Mouse (Mus musculus) neural tube, embryonic 15.5 days (tissue): ENCODE data around the gene Olfr1428. TPM values are rescaled to one million over a fixed set of nuclear protein-coding genes. Genes with fewer than 3 reads are reported as not detected.
"Not testable (repeated sequence)": the region's sequence is repeated elsewhere in the genome, so short reads cannot be mapped to it uniquely, and the experiment has no call there.

ENCODE experiments used
- ATAC-seq: fragments of 200-750 bp; cut with Nextera tagmentation; 2 replicates; pipeline ENCODE4 v1.8.0; 2017; ENCODE audit warnings: mild to moderate bottlenecking, moderate TSS enrichment, moderate library complexity; ENCODE audit not compliant: low FRiP score
- H3K27ac ChIP-seq: fragments of 300-500 bp; sonication (generic); replicated peaks from 2 replicates; pipeline ENCODE4 v1.5.1; 2015; ENCODE audit warnings: mild to moderate bottlenecking, inconsistent platforms
- H3K27me3 ChIP-seq: fragments of 300-500 bp; sonication (generic); replicated peaks from 2 replicates; pipeline ENCODE4 v1.6.1; 2015; ENCODE audit warnings: inconsistent platforms
- H3K36me3 ChIP-seq: fragments of 300-500 bp; sonication (generic); 2 replicates; pipeline ENCODE4 v1.6.1; 2015; ENCODE audit warnings: inconsistent platforms
- H3K4me1 ChIP-seq: fragments of 300-500 bp; sonication (generic); 2 replicates; pipeline ENCODE4 v1.6.1; 2015; ENCODE audit warnings: inconsistent platforms
- H3K4me2 ChIP-seq: fragments of 300-500 bp; sonication (generic); 2 replicates; pipeline ENCODE4 v1.6.1; 2015; ENCODE audit warnings: inconsistent platforms, mild to moderate bottlenecking, moderate library complexity
- H3K4me3 ChIP-seq: fragments of 300-500 bp; sonication (generic); replicated peaks from 2 replicates; pipeline ENCODE4 v1.5.1; 2015; ENCODE audit warnings: mild to moderate bottlenecking, inconsistent platforms
- H3K9ac ChIP-seq: fragments of 300-500 bp; sonication (generic); replicated peaks from 2 replicates; pipeline ENCODE4 v1.6.1; 2015; ENCODE audit warnings: mild to moderate bottlenecking, inconsistent platforms
- H3K9me3 ChIP-seq: fragments of 300-500 bp; sonication (generic); replicated peaks from 2 replicates; pipeline ENCODE4 v1.6.1; 2016; ENCODE audit warnings: inconsistent platforms
- whole genome bisulfite sequencing: fragments of 180-500 bp; shearing (Covaris S2); methylation state at CpG from one replicate; pipeline ENCODE4 v1.1.7; 2015; ENCODE audit warnings: mixed read lengths; 5-methylcytosine and 5-hydroxymethylcytosine counted together
- polyA plus RNA-seq: library from polyadenylated mRNA; unstranded; fragments of >200 nt; fragmentation: Nextera tagmentation; extraction: Ambion mirVana; gene quantifications from 2 replicates; pipeline ENCODE4 v1.2.1, GENCODE M21; 2015

Olfr1428 gene
- polyA plus RNA-seq: not detected in 2 replicates

DNA sequence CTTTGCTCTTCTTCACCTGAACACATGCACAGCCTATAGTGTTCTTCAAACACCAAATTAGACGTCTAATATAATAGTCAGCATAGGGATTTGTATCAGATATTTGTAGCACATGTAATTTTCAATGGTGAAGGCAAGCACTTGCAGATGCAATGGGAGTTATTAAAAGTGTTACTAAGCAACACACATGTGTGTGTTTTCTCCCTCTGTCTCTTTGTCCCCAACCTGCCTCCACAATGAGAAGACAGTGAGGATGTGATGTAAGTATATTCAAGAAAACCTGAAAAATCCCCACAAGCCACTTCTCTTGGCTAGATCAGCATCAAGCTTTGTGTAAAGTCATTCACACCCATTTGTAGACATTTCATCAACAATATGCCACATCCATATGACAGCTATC is at the start of gene Olfr1428:
TSS of gene Olfr1428 (minus strand) at position 101 of the 400 bp plus-strand sequence.
- 83% methylated on average over 1 of the region's 1 CpGs for WGBS
- no peaks in the 10 kb centered on the region for H3K9me3 ChIP-seq
- H3K4me2 ChIP-seq: no peak within 1 kb of the TSS
- H3K36me3 ChIP-seq: no peaks in the 10 kb centered on the region
- no peak within 1 kb of the TSS for H3K9ac ChIP-seq
- H3K4me1 ChIP-seq: no peaks in the 10 kb centered on the region
- no peaks in the 10 kb centered on the region for H3K27me3 ChIP-seq
- no peak within 1 kb of the TSS for H3K4me3 ChIP-seq
- no peak for ATAC-seq
- H3K27ac ChIP-seq: no peak within 1 kb of the TSS

DNA sequence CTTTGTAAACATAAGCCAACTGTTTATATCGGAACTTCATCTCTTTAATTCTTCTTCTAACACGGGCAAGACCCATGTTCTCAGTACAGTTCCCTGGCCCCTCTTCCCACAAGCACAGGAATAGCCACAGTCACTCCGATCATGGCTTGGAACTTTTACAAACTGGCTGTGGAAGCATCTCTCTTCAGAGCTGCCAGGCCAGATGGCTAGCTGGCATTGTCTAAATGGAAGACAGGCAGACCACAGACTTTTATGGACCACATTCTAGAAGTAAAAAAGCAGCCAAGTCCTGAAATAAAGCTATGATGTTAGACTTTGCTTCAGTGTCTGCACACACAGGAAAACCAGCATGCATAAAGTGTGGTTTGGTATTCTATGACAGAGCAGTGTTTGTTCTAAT is 29.8 kb upstream of the Olfr1428 start:
- H3K27me3 ChIP-seq: no peaks in the 10 kb centered on the region
- H3K9me3 ChIP-seq: no peaks in the 10 kb centered on the region
- H3K36me3 ChIP-seq: no peaks in the 10 kb centered on the region
- 88% methylated on average over 3 of the region's 3 CpGs for WGBS
- no peak overlapping the region for H3K9ac ChIP-seq
- H3K4me1 ChIP-seq: 0 out of 2 replicates have a peak, but pooled peaks cover 3% of the 10 kb centered on the region
- H3K4me3 ChIP-seq: no peak overlapping the region
- H3K4me2 ChIP-seq: no peak overlapping the region
- ATAC-seq: no peak
- no peak overlapping the region for H3K27ac ChIP-seq

DNA sequence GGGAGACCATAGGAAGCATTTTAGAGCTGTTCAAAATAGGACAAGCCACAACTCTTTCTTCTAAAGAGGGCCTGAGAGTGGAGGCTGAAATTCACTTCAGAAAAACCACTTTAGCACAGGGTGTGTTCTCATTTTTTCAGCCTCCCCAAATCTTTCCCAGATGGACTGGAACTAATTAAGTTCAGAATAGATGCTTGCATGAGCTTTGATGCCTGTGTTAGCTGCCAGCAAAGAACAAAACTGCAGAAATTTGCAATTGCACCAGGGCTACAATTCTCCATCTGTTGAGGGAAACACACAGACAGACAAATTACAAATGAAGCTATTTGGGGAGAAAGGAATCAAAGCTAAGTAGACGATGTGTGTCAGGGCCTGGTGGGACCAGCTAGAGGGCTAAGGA is 27.7 kb upstream of the Olfr1428 start:
- no peaks in the 10 kb centered on the region for H3K27me3 ChIP-seq
- ATAC-seq: peak; percentile 69
- no peak overlapping the region for H3K9ac ChIP-seq
- H3K36me3 ChIP-seq: no peaks in the 10 kb centered on the region
- H3K9me3 ChIP-seq: no peaks in the 10 kb centered on the region
- no peak overlapping the region for H3K4me2 ChIP-seq
- no peak overlapping the region for H3K4me3 ChIP-seq
- WGBS: 31% methylated on average over 1 of the region's 1 CpGs
- 0 out of 2 replicates have a peak overlapping the region, but pooled peaks have one; percentile 24 for H3K27ac ChIP-seq
- H3K4me1 ChIP-seq: 0 out of 2 replicates have a peak, but pooled peaks cover 3% of the 10 kb centered on the region

DNA sequence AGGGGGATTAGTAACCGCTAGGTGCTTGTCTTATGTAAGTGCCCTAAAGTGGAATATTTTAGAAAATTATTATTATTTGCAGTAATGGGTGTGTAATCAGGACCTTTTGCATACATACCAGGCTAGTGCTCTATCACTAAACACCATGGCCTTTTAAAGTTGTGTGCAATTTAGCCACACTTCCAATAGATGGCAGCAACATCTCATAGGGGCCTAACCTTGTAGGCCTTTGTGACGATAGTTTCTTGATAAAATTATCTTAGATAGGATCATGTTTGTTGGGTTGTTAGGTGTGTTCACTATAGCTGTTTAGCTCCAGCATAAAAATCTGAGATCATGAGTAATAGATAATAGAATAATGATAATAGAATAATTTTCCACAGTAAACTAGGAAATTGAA is 18.6 kb upstream of the Olfr1428 start:
- WGBS: 38% methylated on average over 2 of the region's 2 CpGs
- no peak overlapping the region for H3K4me3 ChIP-seq
- ATAC-seq: no peak

DNA sequence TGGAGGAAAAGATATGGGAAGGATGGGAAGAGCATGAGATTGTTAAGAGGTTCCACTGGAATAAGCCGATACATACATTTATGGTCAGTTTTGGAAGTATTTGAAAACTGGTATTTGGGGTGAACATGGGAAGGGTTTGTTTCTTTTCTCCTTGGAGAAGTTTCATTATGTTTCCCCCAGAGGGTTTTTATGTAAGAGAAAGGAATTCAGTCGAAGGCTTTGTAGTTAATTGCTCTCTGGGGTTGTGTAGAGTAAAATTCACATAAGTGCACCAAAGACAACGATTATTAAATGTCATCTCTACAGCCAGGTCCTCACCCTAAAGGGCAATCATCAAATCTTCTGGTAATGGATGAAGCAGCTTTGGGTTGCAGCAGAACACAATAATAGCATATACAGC is 7.4 kb upstream of the Olfr1428 start, which contains the start of gene Olfr76:
TSS of gene Olfr76 (minus strand) at position 101 of the 400 bp plus-strand sequence.
- Histone ChIP-seq H3K4me1 (no peaks in the 10 kb centered on the region), H3K4me3 (no peak within 1 kb of the TSS), H3K36me3 (no peaks in the 10 kb centered on the region), H3K27me3 (no peaks in the 10 kb centered on the region), H3K9me3 (no peaks in the 10 kb centered on the region), H3K27ac (no peak within 1 kb of the TSS), H3K9ac (no peak within 1 kb of the TSS), H3K4me2 (no peak within 1 kb of the TSS)
- 57% methylated on average over 3 of the region's 3 CpGs for WGBS
- ATAC-seq: no peak

More for the DNA sequence above, 18.6 kb upstream of the Olfr1428 start:
- no peaks in the 10 kb centered on the region for H3K36me3 ChIP-seq
- H3K9me3 ChIP-seq: no peaks in the 10 kb centered on the region
- no peak overlapping the region for H3K27ac ChIP-seq
- H3K4me1 ChIP-seq: no peaks in the 10 kb centered on the region
- H3K9ac ChIP-seq: no peak overlapping the region
- no peaks in the 10 kb centered on the region for H3K27me3 ChIP-seq
- H3K4me2 ChIP-seq: no peak overlapping the region

DNA sequence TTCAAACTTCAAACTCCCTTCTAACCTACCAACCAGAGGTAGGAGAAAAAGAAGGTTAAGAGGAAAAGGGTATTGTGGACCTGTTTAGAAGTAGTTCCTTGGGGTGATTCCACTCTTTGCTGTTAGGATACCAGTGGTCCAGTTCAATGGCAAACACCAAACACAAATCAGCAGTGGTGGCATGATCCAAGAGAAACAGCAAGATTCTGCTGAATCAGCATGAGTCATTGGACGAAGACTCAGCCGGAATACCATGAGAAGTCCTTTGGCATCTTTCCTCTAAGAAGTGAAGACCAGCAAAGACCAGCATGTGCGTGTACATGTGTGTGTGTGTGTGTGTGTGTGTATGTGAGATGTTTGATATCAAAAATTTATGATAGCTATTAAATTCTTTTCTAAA is 767 bp upstream of the Olfr1428 start:
- Histone ChIP-seq H3K27ac (no peak overlapping the region), H3K4me3 (no peak overlapping the region), H3K4me1 (no peaks in the 10 kb centered on the region), H3K9me3 (no peaks in the 10 kb centered on the region), H3K27me3 (no peaks in the 10 kb centered on the region), H3K36me3 (no peaks in the 10 kb centered on the region), H3K4me2 (no peak overlapping the region), H3K9ac (no peak overlapping the region)
- ATAC-seq: no peak
- WGBS: 97% methylated on average over 3 of the region's 3 CpGs

DNA sequence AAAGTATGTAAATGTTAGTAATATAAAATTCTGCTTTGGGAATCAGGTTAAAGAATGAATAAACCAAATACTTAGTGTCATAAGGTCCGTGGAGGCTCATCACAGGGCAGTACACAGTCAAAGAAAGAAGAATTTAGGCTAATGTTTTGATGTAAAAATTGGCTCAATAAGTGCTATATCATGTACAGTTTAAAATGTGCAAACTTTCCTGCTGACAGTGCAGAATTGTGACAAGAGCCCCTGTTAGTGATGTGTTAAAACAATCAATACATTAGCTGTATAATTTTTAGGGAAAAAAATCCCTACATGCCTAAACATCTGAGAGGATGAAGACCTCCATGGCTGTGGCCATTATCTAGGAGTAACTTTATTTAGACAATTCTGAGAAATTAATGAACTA is 1.9 kb downstream of the Olfr1428 start:
- H3K9ac ChIP-seq: no peak overlapping the region
- H3K27me3 ChIP-seq: no peaks in the 10 kb centered on the region
- H3K4me1 ChIP-seq: no peaks in the 10 kb centered on the region
- H3K4me3 ChIP-seq: no peak overlapping the region
- no peak for ATAC-seq
- H3K27ac ChIP-seq: no peak overlapping the region
- WGBS: 82% methylated on average over 1 of the region's 1 CpGs
- no peaks in the 10 kb centered on the region for H3K36me3 ChIP-seq
- H3K9me3 ChIP-seq: no peaks in the 10 kb centered on the region
- H3K4me2 ChIP-seq: no peak overlapping the region

DNA sequence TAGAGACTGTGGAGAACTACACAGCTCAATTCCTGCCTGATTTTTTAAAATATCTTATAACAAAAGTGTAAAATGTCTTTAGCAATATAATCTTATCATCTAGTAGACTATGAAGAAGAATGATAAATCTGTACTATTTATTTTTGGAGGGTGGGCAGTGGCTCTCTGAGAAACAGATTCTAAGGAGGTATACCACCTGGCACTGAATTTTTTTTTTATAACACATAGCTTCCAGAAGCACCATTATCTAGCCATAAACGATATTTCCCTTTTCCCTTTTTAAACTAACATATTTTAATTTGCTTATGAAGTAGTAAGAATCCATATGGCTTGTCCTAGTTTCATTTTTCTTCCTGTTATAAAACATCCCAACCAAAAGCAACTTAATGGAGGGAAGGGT is 11.2 kb downstream of the Olfr1428 start:
- Histone ChIP-seq H3K4me3 (no peak overlapping the region), H3K9me3 (no peaks in the 10 kb centered on the region), H3K27ac (no peak overlapping the region), H3K36me3 (no peaks in the 10 kb centered on the region), H3K4me1 (no peaks in the 10 kb centered on the region), H3K4me2 (no peak overlapping the region), H3K9ac (no peak overlapping the region), H3K27me3 (no peaks in the 10 kb centered on the region)
- 62% methylated on average over 1 of the region's 1 CpGs for WGBS
- ATAC-seq: no peak

DNA sequence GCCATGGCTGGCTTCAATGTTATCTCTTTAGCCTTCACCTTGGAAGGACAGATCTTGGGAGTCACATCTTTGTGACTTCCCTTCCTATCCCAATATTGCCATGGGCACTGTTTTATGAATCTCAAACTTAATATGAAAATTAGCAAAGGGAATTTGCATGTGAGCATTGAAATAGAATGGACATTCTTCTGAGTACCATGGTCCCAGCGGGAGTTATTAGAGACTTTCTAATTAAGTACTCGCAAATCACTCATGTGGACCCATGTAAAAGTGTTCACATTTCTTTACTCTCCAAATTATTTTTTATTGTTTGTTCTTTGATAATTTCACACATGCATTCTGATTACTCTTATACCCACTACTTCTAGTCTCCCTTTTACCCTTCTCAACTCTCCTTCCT is 12.5 kb downstream of the Olfr1428 start, which contains the start of gene Olfr1427:
TSS of gene Olfr1427 (minus strand) at position 101 of the 400 bp plus-strand sequence.
- WGBS: 90% methylated on average over 2 of the region's 2 CpGs
- Histone ChIP-seq H3K4me2 (no peak within 1 kb of the TSS), H3K27me3 (no peaks in the 10 kb centered on the region), H3K9ac (no peak within 1 kb of the TSS), H3K4me3 (no peak within 1 kb of the TSS), H3K27ac (no peak within 1 kb of the TSS), H3K9me3 (no peaks in the 10 kb centered on the region), H3K4me1 (no peaks in the 10 kb centered on the region), H3K36me3 (no peaks in the 10 kb centered on the region)
- ATAC-seq: no peak

DNA sequence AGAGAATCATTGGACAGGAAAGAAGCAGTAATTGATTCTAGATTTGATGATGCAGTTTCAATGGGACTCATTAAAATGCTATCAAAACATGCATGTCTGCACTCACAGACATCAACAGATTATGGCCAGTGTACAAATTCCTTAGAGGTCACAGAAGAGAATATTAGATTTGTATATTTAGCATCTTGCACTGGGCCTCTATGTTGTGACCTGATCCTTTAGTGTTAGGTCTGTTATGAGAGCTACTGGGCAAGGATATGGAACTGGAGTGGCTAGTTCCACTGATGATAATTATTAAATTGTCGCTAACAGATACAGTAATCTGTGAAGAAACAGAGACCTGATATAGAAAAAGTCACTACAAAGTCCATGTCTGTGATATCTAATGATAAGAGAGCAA is 23.8 kb downstream of the Olfr1428 start, which contains the start of gene Olfr1426:
TSS of gene Olfr1426 (minus strand) at position 101 of the 400 bp plus-strand sequence.
- Histone ChIP-seq H3K4me2 (no peak within 1 kb of the TSS), H3K4me1 (no peaks in the 10 kb centered on the region), H3K9ac (no peak within 1 kb of the TSS), H3K36me3 (no peaks in the 10 kb centered on the region), H3K27ac (no peak within 1 kb of the TSS), H3K4me3 (no peak within 1 kb of the TSS), H3K9me3 (no peaks in the 10 kb centered on the region), H3K27me3 (no peaks in the 10 kb centered on the region)
- WGBS: 81% methylated on average over 1 of the region's 1 CpGs
- ATAC-seq: no peak

DNA sequence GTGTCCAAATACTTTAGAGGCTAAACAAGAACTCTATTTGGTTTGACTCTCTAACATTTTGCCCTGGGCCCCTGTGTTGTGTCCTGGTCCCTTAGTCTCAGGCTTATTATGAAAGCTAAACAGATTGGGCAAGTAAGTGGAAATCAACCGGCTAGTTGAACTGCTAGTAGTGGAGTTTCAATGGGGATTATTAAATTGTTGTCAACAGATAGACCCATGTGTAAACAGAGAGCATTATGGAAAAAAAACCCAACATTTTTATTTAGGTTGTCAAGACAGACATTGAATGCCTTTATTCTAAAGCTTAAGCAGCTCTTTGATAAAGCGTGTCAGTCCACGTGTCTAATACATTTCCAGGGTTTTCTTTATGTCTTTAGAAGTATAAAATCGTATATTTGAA is 38.1 kb downstream of the Olfr1428 start, which contains the start of gene Olfr1425:
TSS of gene Olfr1425 (minus strand) at position 101 of the 400 bp plus-strand sequence.
- 84% methylated on average over 4 of the region's 4 CpGs for WGBS
- not testable (repeated sequence) for H3K27me3 ChIP-seq, H3K9me3 ChIP-seq, H3K36me3 ChIP-seq, H3K9ac ChIP-seq, H3K4me1 ChIP-seq, ATAC-seq, H3K4me2 ChIP-seq, H3K27ac ChIP-seq, H3K4me3 ChIP-seq

DNA sequence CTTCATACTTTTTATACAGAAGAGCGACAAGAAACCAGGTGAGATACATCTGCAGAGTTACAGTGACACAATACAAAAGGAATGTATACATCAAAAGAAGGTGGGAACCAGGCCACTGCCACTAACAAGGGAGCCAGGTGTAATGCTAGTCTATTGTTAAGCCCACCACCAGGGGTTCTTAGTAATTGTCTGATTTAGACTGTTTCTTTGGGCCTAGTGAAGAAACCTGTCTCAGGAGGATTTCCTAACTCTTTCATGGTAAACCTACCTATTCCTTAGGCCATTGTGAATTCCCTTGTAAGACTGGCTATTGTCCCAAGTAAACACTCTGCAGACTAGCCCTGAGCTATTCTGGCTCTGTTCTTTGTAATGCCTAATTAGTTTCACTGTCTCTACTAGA is 46.2 kb downstream of the Olfr1428 start:
- not testable (repeated sequence) for H3K27me3 ChIP-seq, H3K4me3 ChIP-seq, H3K36me3 ChIP-seq, H3K9me3 ChIP-seq, H3K27ac ChIP-seq, ATAC-seq, H3K4me1 ChIP-seq, H3K4me2 ChIP-seq, H3K9ac ChIP-seq
- 84% methylated on average over 1 of the region's 1 CpGs for WGBS
